ENCODE assay signal across 16 mouse cellular contexts in the genomic region with DNA sequence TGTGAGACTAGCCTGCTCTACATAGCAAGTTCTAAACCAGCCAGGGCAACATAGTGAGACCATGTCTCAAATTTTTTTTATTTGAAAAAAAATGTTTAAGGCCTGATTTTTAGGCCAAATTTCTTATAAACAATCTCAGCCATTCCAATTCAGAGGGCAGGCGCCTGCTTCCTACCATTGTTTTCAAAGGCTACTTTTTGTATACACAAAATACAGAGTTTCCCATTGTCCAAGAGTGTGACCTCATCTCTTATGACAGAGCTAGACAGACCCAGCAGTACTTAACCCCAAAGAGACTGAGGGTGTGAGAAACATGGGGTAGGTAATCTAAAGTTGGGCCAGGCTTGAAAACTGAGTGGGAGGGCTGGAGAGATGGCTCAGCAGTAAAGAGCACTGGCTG. TPM values are rescaled to one million over a fixed set of nuclear protein-coding genes. Genes with fewer than 3 reads are reported as not detected.
"Had no signal": no experiment of that assay in that cellular context is flagged by ENCODE, and none has a peak within 500 bp of the region (broad histone marks: within the 10 kb centered on the region; RNA-seq: fewer than 3 reads in every experiment).

No protein-coding gene starts in this region.

- H3K9ac ChIP-seq: limb, embryonic 13.5 days; liver, embryonic 12.5 days; liver, embryonic 15.5 days had no signal

- H3K36me3 ChIP-seq: limb, embryonic 10.5 days; limb, embryonic 13.5 days; liver, embryonic 12.5 days; liver, embryonic 15.5 days had no signal

- ATAC-seq: liver, embryonic 12.5 days had no signal

- H3K27ac ChIP-seq: limb, embryonic 10.5 days; limb, embryonic 13.5 days; liver, embryonic 12.5 days; liver, embryonic 15.5 days had no signal

- H3K4me3 ChIP-seq: limb, embryonic 10.5 days; limb, embryonic 13.5 days; liver, embryonic 12.5 days; liver, embryonic 15.5 days had no signal

- H3K4me1 ChIP-seq: liver, embryonic 12.5 days had no signal

- H3K4me2 ChIP-seq: limb, embryonic 13.5 days; liver, embryonic 12.5 days; liver, embryonic 15.5 days; midbrain, embryonic 11.5 days had no signal

- DNase-seq: kidney, adult 11 months; kidney, adult 9 months; kidney, postnatal 14 days; kidney, postnatal 4 days; layer of hippocampus, adult 9-11 months; liver; midbrain, embryonic 14.5 days; thymus, adult 18-20 months; thymus, postnatal 36 days had no signal

- H3K27me3 ChIP-seq: limb, embryonic 13.5 days; liver, embryonic 12.5 days; liver, embryonic 15.5 days had no signal

- H3K9me3 ChIP-seq: limb, embryonic 10.5 days; limb, embryonic 13.5 days; liver, embryonic 12.5 days; liver, embryonic 15.5 days had no signal

RNA-seq across cellular contexts. Expression of gene Ppp1r3c, which starts 57.0 kb away (rescaled TPM):
- total RNA-seq: megakaryocyte progenitor cell, adult 5-6 weeks; megakaryocyte-erythroid progenitor cell, adult 5-6 weeks had no signal
